Mouse (Mus musculus): ENCODE measurements around the gene Ptpn13. TPM values are rescaled to one million over a fixed set of nuclear protein-coding genes. Genes with fewer than 3 reads are reported as not detected.

Gene Ptpn13
- total and polyA plus RNA-seq, 3 experiments = 0.04 TPM; not detected in 2

- peaks cover 0 to 2% of the 10 kb centered on the region in 2 experiments; a peak in 1 of 4 replicates for H3K4me1 ChIP-seq (ENCODE audit: control insufficient read depth in 1 of 2, insufficient read depth in 2 of 2)
- no peak overlapping the region for H3K4me3 ChIP-seq (replicated peaks in 1 of 3; ENCODE audit: low read depth in 2 of 3, low read length in 2 of 3, poor library complexity in 1 of 3)
- no peaks in the 10 kb centered on the region for H3K36me3 ChIP-seq (replicated peaks in 1 of 2; ENCODE audit: control insufficient read depth in 1 of 2, insufficient read depth in 1 of 2, low read length in 1 of 2)
- no peaks in the 10 kb centered on the region for H3K27me3 ChIP-seq (replicated peaks)
- in situ Hi-C loops (cut with MboI; ENCODE audit: low pct_ligation_motif_present, low pct_unique_long_range_greater_than_20kb, low sequenced_read_pairs) = no loop called here
- no peak overlapping the region for H3K9ac ChIP-seq (ENCODE audit: insufficient read depth, low read depth)
- TF ChIP-seq PAX5 (IDR thresholded peaks at IDR 0.05; ENCODE audit: low read length) (no peak), ZKSCAN1 (IDR thresholded peaks at IDR 0.05; ENCODE audit: borderline replicate concordance, low read depth, low read length) (no peak), MAX (IDR thresholded peaks at IDR 0.05; ENCODE audit: low read length) (no peak), MAZ (IDR thresholded peaks at IDR 0.05; ENCODE audit: low read depth, low read length) (no peak), NELFE (IDR thresholded peaks at IDR 0.05; ENCODE audit: low read depth, low read length) (no peak), EP300 (IDR thresholded peaks at IDR 0.05; ENCODE audit: low read length) (no peak), USF2 (conservative IDR thresholded peaks at IDR 0.05; ENCODE audit: low read depth, low read length) (no peak), ZC3H11A (IDR thresholded peaks at IDR 0.05; ENCODE audit: low read depth, low read length) (no peak)
- no peak overlapping the region for H3K4me2 ChIP-seq (ENCODE audit: insufficient read depth, low read depth, poor library complexity, severe bottlenecking)
- DNase-seq (ENCODE audit: extremely low read depth) = no peak
- H3K27ac ChIP-seq (ENCODE audit: insufficient read depth, low read depth) = no peak overlapping the region
- no peaks in the 10 kb centered on the region for H3K79me2 ChIP-seq (replicated peaks; ENCODE audit: control insufficient read depth, extremely low read depth, insufficient read depth, poor library complexity, severe bottlenecking)
- dilution Hi-C loops (cut with MboI; ENCODE audit: extremely low pct_ligation_motif_present, extremely low pct_unique_long_range_greater_than_20kb, low sequenced_read_pairs) = no loop called here
- H3K9me3 ChIP-seq (replicated peaks; ENCODE audit: low read length) = no peaks in the 10 kb centered on the region
Measured at GRCm38 (mm10) chr5:103554769-103555168, 129.8 kb downstream of the Ptpn13 start.

- in situ Hi-C loops (cut with MboI; ENCODE audit: low pct_ligation_motif_present, low pct_unique_long_range_greater_than_20kb, low sequenced_read_pairs) = no loop called here
- H3K4me3 ChIP-seq (replicated peaks in 1 of 3; ENCODE audit: low read depth in 2 of 3, low read length in 2 of 3, poor library complexity in 1 of 3) = no peak overlapping the region
- no peaks in the 10 kb centered on the region for H3K79me2 ChIP-seq (replicated peaks; ENCODE audit: control insufficient read depth, extremely low read depth, insufficient read depth, poor library complexity, severe bottlenecking)
- TF ChIP-seq UBTF (IDR thresholded peaks at IDR 0.05; ENCODE audit: low read depth, low read length) = no peak
- no peak for TF ChIP-seq MXI1 (IDR thresholded peaks at IDR 0.05; ENCODE audit: low read depth, low read length)
- peaks cover 0 to 3% of the 10 kb centered on the region in 2 experiments for H3K36me3 ChIP-seq (replicated peaks in 1 of 2; ENCODE audit: control insufficient read depth in 1 of 2, insufficient read depth in 1 of 2, low read length in 1 of 2)
- no peak for DNase-seq (ENCODE audit: extremely low read depth)
- no peak overlapping the region for H3K4me2 ChIP-seq (ENCODE audit: insufficient read depth, low read depth, poor library complexity, severe bottlenecking)
- H3K9ac ChIP-seq (ENCODE audit: insufficient read depth, low read depth) = no peak overlapping the region
- H3K27me3 ChIP-seq (replicated peaks) = no peaks in the 10 kb centered on the region
- dilution Hi-C loops (cut with MboI; ENCODE audit: extremely low pct_ligation_motif_present, extremely low pct_unique_long_range_greater_than_20kb, low sequenced_read_pairs) = no loop called here
- H3K27ac ChIP-seq (ENCODE audit: insufficient read depth, low read depth) = no peak overlapping the region
- no peaks in the 10 kb centered on the region for H3K9me3 ChIP-seq (replicated peaks; ENCODE audit: low read length)
- peaks cover 6 to 9% of the 10 kb centered on the region in 2 experiments for H3K4me1 ChIP-seq (ENCODE audit: control insufficient read depth in 1 of 2, insufficient read depth in 2 of 2)
Measured at GRCm38 (mm10) chr5:103560546-103560945, 135.6 kb downstream of the Ptpn13 start.

- TF ChIP-seq IRF4 (IDR thresholded peaks at IDR 0.05; ENCODE audit: low read depth, low read length) (no peak), GABPA (IDR thresholded peaks at IDR 0.05; ENCODE audit: insufficient replicate concordance, low read depth, low read length) (no peak), KAT2A (IDR thresholded peaks at IDR 0.05; ENCODE audit: insufficient replicate concordance, low read length) (no peak), ETS1 (conservative IDR thresholded peaks at IDR 0.05; ENCODE audit: low read depth, low read length) (no peak), ZC3H11A (IDR thresholded peaks at IDR 0.05; ENCODE audit: low read depth, low read length) (no peak), RAD21 (IDR thresholded peaks at IDR 0.05; ENCODE audit: low read depth, low read length) (no peak), JUND (conservative IDR thresholded peaks at IDR 0.05; ENCODE audit: low read depth, low read length) (no peak), ZMIZ1 (IDR thresholded peaks at IDR 0.05; ENCODE audit: low read depth, low read length) (no peak), USF1 (IDR thresholded peaks at IDR 0.05; ENCODE audit: low read depth, low read length) (no peak), CTCF (conservative IDR thresholded peaks at IDR 0.05 in 1 of 2, IDR thresholded peaks at IDR 0.05 in 1 of 2; ENCODE audit: low read depth in 2 of 2, low read length in 2 of 2) (no peak), MYC (IDR thresholded peaks at IDR 0.05; ENCODE audit: low read depth, low read length) (no peak), RCOR1 (conservative IDR thresholded peaks at IDR 0.05; ENCODE audit: low read depth, low read length) (no peak), HCFC1 (IDR thresholded peaks at IDR 0.05; ENCODE audit: low read depth, low read length) (no peak), TBP (conservative IDR thresholded peaks at IDR 0.05; ENCODE audit: low read depth, low read length) (no peak), MAX (IDR thresholded peaks at IDR 0.05; ENCODE audit: low read length) (no peak)
- H3K4me1 ChIP-seq (ENCODE audit: control insufficient read depth in 1 of 2, insufficient read depth in 2 of 2) = peaks cover 3 to 6% of the 10 kb centered on the region in 2 experiments; a peak in 2 of 4 replicates
- H3K9me3 ChIP-seq (replicated peaks; ENCODE audit: low read length) = no peaks in the 10 kb centered on the region
- H3K27me3 ChIP-seq (replicated peaks) = no peaks in the 10 kb centered on the region
- in situ Hi-C loops (cut with MboI; ENCODE audit: low pct_ligation_motif_present, low pct_unique_long_range_greater_than_20kb, low sequenced_read_pairs) = no loop called here
- H3K4me2 ChIP-seq (ENCODE audit: insufficient read depth, low read depth, poor library complexity, severe bottlenecking) = no peak overlapping the region
- H3K27ac ChIP-seq (ENCODE audit: insufficient read depth, low read depth) = no peak overlapping the region
- H3K79me2 ChIP-seq (replicated peaks; ENCODE audit: control insufficient read depth, extremely low read depth, insufficient read depth, poor library complexity, severe bottlenecking) = no peaks in the 10 kb centered on the region
- H3K4me3 ChIP-seq (replicated peaks in 1 of 3; ENCODE audit: low read depth in 2 of 3, low read length in 2 of 3, poor library complexity in 1 of 3) = no peak overlapping the region
- H3K36me3 ChIP-seq (replicated peaks in 1 of 2; ENCODE audit: control insufficient read depth in 1 of 2, insufficient read depth in 1 of 2, low read length in 1 of 2) = no peaks in the 10 kb centered on the region
- dilution Hi-C loops (cut with MboI; ENCODE audit: extremely low pct_ligation_motif_present, extremely low pct_unique_long_range_greater_than_20kb, low sequenced_read_pairs) = no loop called here
- no peak overlapping the region for H3K9ac ChIP-seq (ENCODE audit: insufficient read depth, low read depth)
- DNase-seq (ENCODE audit: extremely low read depth) = no peak
Measured at GRCm38 (mm10) chr5:103568034-103568433, 143.0 kb downstream of the Ptpn13 start.

Data from CH12.LX (cell line).